Mouse (Mus musculus) MEL (cell line): ENCODE data around the gene Bcap31. TPM values are rescaled to one million over a fixed set of nuclear protein-coding genes. Genes with fewer than 3 reads are reported as not detected.

Source experiments
- DNase-seq: peaks from one replicate; pipeline ENCODE4 v3.0.0; 2011; ENCODE audit warnings: low read depth, low spot score
- H3K27ac ChIP-seq: 2 replicates; pipeline ENCODE4 v1.5.1; 2012; ENCODE audit warnings: low read depth, mild to moderate bottlenecking, control low read depth, low read length, moderate library complexity; ENCODE audit not compliant: control insufficient read depth
- H3K27me3 ChIP-seq, 2 experiments: fragments of 150-350 bp in 1 of 2; sonication (generic) in 1 of 2; 2 replicates each; pipeline ENCODE4 v1.6.1; 2012; ENCODE audit warnings: low read length in 2 of 2, mild to moderate bottlenecking in 2 of 2, improper control_type of control experiment in 1 of 2, moderate library complexity in 1 of 2; ENCODE audit not compliant: insufficient read depth in 2 of 2, control insufficient read depth in 1 of 2
- H3K36me3 ChIP-seq, 2 experiments: 2 replicates each; pipeline ENCODE4 v1.6.1; 2012 to 2014; ENCODE audit warnings: low read length in 2 of 2, improper control_type of control experiment in 1 of 2, inconsistent platforms in 1 of 2, mild to moderate bottlenecking in 1 of 2; ENCODE audit not compliant: insufficient read depth in 2 of 2, control insufficient read depth in 1 of 2
- H3K4me1 ChIP-seq, 2 experiments: fragments of 150-350 bp in 1 of 2; sonication (generic) in 1 of 2; 2 replicates each; pipeline ENCODE4 v1.6.1; 2012; ENCODE audit warnings: low read length in 2 of 2, improper control_type of control experiment in 1 of 2, mild to moderate bottlenecking in 1 of 2; ENCODE audit not compliant: insufficient read depth in 2 of 2, control insufficient read depth in 1 of 2
- H3K4me3 ChIP-seq, 2 experiments: fragments of 150-350 bp in 1 of 2; sonication (generic) in 1 of 2; 2 replicates each; pipeline ENCODE4 v1.5.1; 2012; ENCODE audit warnings: low read depth in 2 of 2, low read length in 2 of 2, mild to moderate bottlenecking in 2 of 2, moderate library complexity in 2 of 2, control low read depth in 1 of 2, improper control_type of control experiment in 1 of 2; ENCODE audit not compliant: control insufficient read depth in 1 of 2, insufficient read depth in 1 of 2
- H3K79me2 ChIP-seq: 2 replicates; pipeline ENCODE4 v1.6.1; 2012; ENCODE audit warnings: mild to moderate bottlenecking, low read length, moderate library complexity; ENCODE audit not compliant: control insufficient read depth, poor library complexity, insufficient read depth
- H3K9ac ChIP-seq: 2 replicates; pipeline ENCODE4 v1.6.1; 2012; ENCODE audit warnings: low read depth, mild to moderate bottlenecking, control low read depth, low read length, moderate library complexity; ENCODE audit not compliant: control insufficient read depth, poor library complexity, severe bottlenecking
- H3K9me3 ChIP-seq: fragments of 150-350 bp; sonication (generic); replicated peaks from 2 replicates; pipeline ENCODE4 v1.6.1; 2012; ENCODE audit warnings: mild to moderate bottlenecking, low read length, improper control_type of control experiment, moderate library complexity; ENCODE audit not compliant: insufficient read depth
- CHD2 ChIP-seq: IDR thresholded peaks from 2 replicates; pipeline ENCODE4 v1.6.1; 2011; ENCODE audit warnings: low read length, improper control_type of control experiment
- ETS1 ChIP-seq: IDR thresholded peaks from 2 replicates; pipeline ENCODE4 v1.6.1; 2012; ENCODE audit warnings: low read depth, mild to moderate bottlenecking, inconsistent platforms, low read length, improper control_type of control experiment, moderate library complexity
- GATA1 ChIP-seq: IDR thresholded peaks from 2 replicates; pipeline ENCODE4 v1.6.1; 2011; ENCODE audit warnings: low read depth, low read length, improper control_type of control experiment
- HCFC1 ChIP-seq: IDR thresholded peaks from 2 replicates; pipeline ENCODE4 v1.6.1; 2012; ENCODE audit warnings: low read depth, mild to moderate bottlenecking, inconsistent platforms, low read length, improper control_type of control experiment, moderate library complexity
- KAT2A ChIP-seq: conservative IDR thresholded peaks from 2 replicates; pipeline ENCODE4 v1.6.1; 2012; ENCODE audit warnings: low read depth, low read length, improper control_type of control experiment, inconsistent platforms
- MAFK ChIP-seq: IDR thresholded peaks from 2 replicates; pipeline ENCODE4 v1.6.1; 2011; ENCODE audit warnings: low read depth, mild to moderate bottlenecking, low read length, improper control_type of control experiment, borderline replicate concordance
- MAX ChIP-seq: IDR thresholded peaks from 2 replicates; pipeline ENCODE4 v1.6.1; 2011; ENCODE audit warnings: low read length, improper control_type of control experiment
- MAZ ChIP-seq: IDR thresholded peaks from 2 replicates; pipeline ENCODE4 v1.6.1; 2012; ENCODE audit warnings: low read depth, mild to moderate bottlenecking, inconsistent platforms, low read length, improper control_type of control experiment
- MEF2A ChIP-seq: IDR thresholded peaks from 2 replicates; pipeline ENCODE4 v1.6.1; 2014; ENCODE audit warnings: low read depth, mild to moderate bottlenecking, inconsistent platforms, low read length, improper control_type of control experiment; ENCODE audit not compliant: poor library complexity, insufficient replicate concordance, severe bottlenecking; ENCODE audit errors: extremely low read depth
- MXI1 ChIP-seq: IDR thresholded peaks from 2 replicates; pipeline ENCODE4 v1.6.1; 2011; ENCODE audit warnings: mild to moderate bottlenecking, low read depth, low read length, improper control_type of control experiment
- MYC ChIP-seq: IDR thresholded peaks from 2 replicates; pipeline ENCODE4 v1.6.1; 2011; ENCODE audit warnings: low read depth, mild to moderate bottlenecking, low read length, improper control_type of control experiment, moderate library complexity
- POLR2A ChIP-seq, 2 experiments: IDR thresholded peaks; 2 replicates each; pipeline ENCODE4 v1.6.1; 2011 to 2012; ENCODE audit warnings: low read length in 2 of 2, mild to moderate bottlenecking in 2 of 2, control low read depth in 1 of 2, improper control_type of control experiment in 1 of 2, low read depth in 1 of 2, moderate library complexity in 1 of 2; ENCODE audit not compliant: control insufficient read depth in 1 of 2, insufficient read depth in 1 of 2, poor library complexity in 1 of 2
- POLR2AphosphoS2 ChIP-seq: IDR thresholded peaks from 2 replicates; pipeline ENCODE4 v1.6.1; 2011; ENCODE audit warnings: low read length, improper control_type of control experiment
- SMC3 ChIP-seq: IDR thresholded peaks from 2 replicates; pipeline ENCODE4 v1.6.1; 2011; ENCODE audit warnings: low read depth, low read length, improper control_type of control experiment
- TAL1 ChIP-seq: IDR thresholded peaks from 2 replicates; pipeline ENCODE4 v1.6.1; 2012; ENCODE audit warnings: mild to moderate bottlenecking, inconsistent platforms, low read length, moderate library complexity, mixed read lengths
- TBP ChIP-seq: IDR thresholded peaks from 2 replicates; pipeline ENCODE4 v1.8.0; 2011; ENCODE audit warnings: low read depth, low read length, improper control_type of control experiment
- TCF12 ChIP-seq: IDR thresholded peaks from 2 replicates; pipeline ENCODE4 v1.6.1; 2014; ENCODE audit warnings: low read depth, mild to moderate bottlenecking, inconsistent platforms, low read length, improper control_type of control experiment, moderate library complexity
- UBTF ChIP-seq: IDR thresholded peaks from 2 replicates; pipeline ENCODE4 v1.6.1; 2012; ENCODE audit warnings: low read depth, mild to moderate bottlenecking, inconsistent platforms, low read length, improper control_type of control experiment, moderate library complexity, borderline replicate concordance; ENCODE audit not compliant: insufficient read depth
- USF2 ChIP-seq, 2 experiments: IDR thresholded peaks; 2 replicates each; pipeline ENCODE4 v1.6.1; 2011 to 2012; ENCODE audit warnings: improper control_type of control experiment in 2 of 2, low read length in 2 of 2, borderline replicate concordance in 1 of 2, inconsistent platforms in 1 of 2, low read depth in 1 of 2, mild to moderate bottlenecking in 1 of 2; ENCODE audit not compliant: insufficient read depth in 1 of 2
- ZC3H11A ChIP-seq: IDR thresholded peaks from 2 replicates; pipeline ENCODE4 v1.6.1; 2012; ENCODE audit warnings: low read depth, mild to moderate bottlenecking, inconsistent platforms, low read length, improper control_type of control experiment
- ZMIZ1 ChIP-seq: IDR thresholded peaks from 2 replicates; pipeline ENCODE4 v1.6.1; 2012; ENCODE audit warnings: low read depth, mild to moderate bottlenecking, inconsistent platforms, low read length, improper control_type of control experiment, moderate library complexity
- ZNF384 ChIP-seq: IDR thresholded peaks from 2 replicates; pipeline ENCODE4 v1.6.1; 2012; ENCODE audit warnings: low read depth, mild to moderate bottlenecking, inconsistent platforms, low read length, improper control_type of control experiment
- polyA plus RNA-seq, 2 experiments: library from polyadenylated mRNA; stranded (reverse) in 1 of 2; unstranded in 1 of 2; fragments of >175 nt in 1 of 2; fragments of >200 nt in 1 of 2; gene quantifications; 2 replicates each; pipeline versions ENCODE4 v1.2.1 to v1.2.4; 2012; ENCODE audit warnings: low replicate concordance in 2 of 2, low read depth in 1 of 2; ENCODE audit not compliant: insufficient read length in 2 of 2, insufficient read depth in 1 of 2, missing spikeins in 1 of 2
- total RNA-seq: library from RNA; depleted of rRNA; stranded (reverse); fragments of 300-350 nt; gene quantifications from 2 replicates; pipeline ENCODE4 v1.2.3, GENCODE M21; 2012

Bcap31 gene
- total and polyA plus RNA-seq, 3 experiments, result 164 to 214 TPM; not detected in 1

DNA sequence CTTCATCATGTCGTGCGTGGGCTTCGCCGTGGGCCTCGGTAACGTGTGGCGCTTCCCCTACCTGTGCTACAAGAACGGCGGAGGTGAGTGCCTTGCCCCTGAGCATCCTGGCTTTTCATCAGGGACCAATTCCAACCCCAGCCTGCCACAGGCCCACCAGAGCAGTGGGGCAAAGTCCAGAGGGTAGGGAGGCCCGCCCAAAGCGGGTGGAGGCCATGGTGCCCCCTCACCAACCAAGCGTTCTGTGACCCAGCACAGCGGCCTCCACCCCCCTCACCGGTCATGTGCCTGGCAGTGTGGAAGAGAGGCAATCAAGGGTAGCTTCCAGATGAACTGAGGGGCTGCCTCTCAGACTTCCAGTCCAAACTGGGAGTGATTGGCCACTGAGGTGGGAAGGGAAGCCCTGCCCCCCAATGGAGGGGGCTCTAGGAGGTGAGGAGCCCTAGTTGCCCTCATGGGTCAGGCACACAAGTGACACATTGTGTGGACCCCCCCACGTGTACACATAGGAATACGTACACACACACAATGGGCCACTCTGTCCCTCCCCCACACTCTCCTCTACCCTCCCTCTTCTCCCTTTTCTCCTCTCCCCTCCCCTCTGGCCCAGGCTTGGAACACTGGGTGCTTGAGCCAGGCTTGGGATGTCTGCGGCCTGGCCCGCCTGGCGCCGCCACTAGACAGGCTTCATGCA lies 41.9 kb downstream of the Bcap31 start:
- Histone ChIP-seq H3K27me3 (no peaks in the 10 kb centered on the region), H3K4me1 (0 out of 4 replicates have a peak, but pooled peaks cover 0 to 5% of the 10 kb centered on the region in 2 experiments), H3K27ac (no peak overlapping the region), H3K4me3 (peak overlapping the region; percentile 42 to 54; a peak in 3 of 4 replicates), H3K79me2 (no peaks in the 10 kb centered on the region; the same call in 1 of the 2 replicates), H3K9me3 (no peaks in the 10 kb centered on the region), H3K36me3 (no peaks in the 10 kb centered on the region), H3K9ac (peak overlapping the region; percentile 69)
- DNase-seq, result no peak
- TF ChIP-seq KAT2A, result no peak
- no peak for TF ChIP-seq MXI1
- TF ChIP-seq MAFK, result no peak
- no peak for TF ChIP-seq ZC3H11A
- TF ChIP-seq MEF2A, result no peak

DNA sequence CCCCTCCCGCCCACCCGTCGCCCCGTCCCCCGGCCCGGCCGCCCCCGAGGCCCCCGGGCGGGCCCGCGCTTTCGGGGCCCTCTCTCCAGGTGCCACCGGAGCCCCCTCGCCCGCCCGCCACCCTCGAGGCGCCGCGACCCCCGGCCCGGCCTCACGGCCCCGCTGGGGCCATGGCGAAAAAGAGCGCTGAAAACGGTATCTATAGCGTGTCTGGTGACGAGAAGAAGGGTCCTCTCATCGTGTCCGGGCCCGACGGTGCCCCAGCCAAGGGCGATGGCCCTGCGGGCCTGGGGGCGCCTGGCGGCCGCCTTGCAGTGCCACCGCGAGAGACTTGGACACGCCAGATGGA lies 42.4 kb downstream of the Bcap31 start:
- Histone ChIP-seq H3K36me3 (no peaks in the 10 kb centered on the region), H3K4me3 (peak overlapping the region; percentile 42 to 54; a peak in 3 of 4 replicates), H3K9me3 (no peaks in the 10 kb centered on the region), H3K27ac (no peak overlapping the region), H3K27me3 (no peaks in the 10 kb centered on the region), H3K79me2 (no peaks in the 10 kb centered on the region; the same call in 1 of the 2 replicates), H3K4me1 (0 out of 4 replicates have a peak, but pooled peaks cover 0 to 5% of the 10 kb centered on the region in 2 experiments), H3K9ac (peak overlapping the region; percentile 69)
- TF ChIP-seq POLR2AphosphoS2, result no peak
- TF ChIP-seq CHD2, result no peak
- TF ChIP-seq HCFC1, result no peak
- no peak for TF ChIP-seq MYC
- TF ChIP-seq ETS1, result no peak
- TF ChIP-seq GATA1, result no peak
- no peak for TF ChIP-seq SMC3
- TF ChIP-seq ZNF384, result no peak
- TF ChIP-seq MAX, result no peak
- no peak for TF ChIP-seq TCF12
- TF ChIP-seq TAL1, result no peak
- TF ChIP-seq USF2 (IDR thresholded peaks at IDR 0.05; ENCODE audit: borderline replicate concordance in 1 of 2, insufficient read depth in 1 of 2, low read depth in 1 of 2, low read length in 2 of 2), result no peak
- TF ChIP-seq MAZ, result no peak
- no peak for TF ChIP-seq POLR2A (IDR thresholded peaks at IDR 0.05; ENCODE audit: control insufficient read depth in 1 of 2, insufficient read depth in 1 of 2, low read depth in 1 of 2, low read length in 2 of 2, poor library complexity in 1 of 2)
- TF ChIP-seq MAFK, result no peak
- TF ChIP-seq TBP, result no peak
- TF ChIP-seq ZMIZ1, result no peak
- no peak for TF ChIP-seq UBTF
- no peak for DNase-seq
